Mouse (Mus musculus) fibroblast of lung, adult 2 months (primary cell): Measurements from ENCODE around the gene Dnajb3.

Experiments used
- DNase-seq: peaks from one replicate; pipeline ENCODE4 v3.0.0-alpha.2; 2011; ENCODE audit warnings: low read depth

The Dnajb3 gene

GRCm38 (mm10) chr1:88205294-88205922 is at the start of gene Dnajb3:
Gene Dnajb3 (minus strand): TSS chr1:88205782.
- no peak for DNase-seq

- no peak for DNase-seq
These were observed 49.3 kb upstream of the Dnajb3 start for GRCm38 (mm10) chr1:88254793-88255465.

GRCm38 (mm10) chr1:88253540-88253939 is 48.0 kb upstream of the Dnajb3 start:
- no peak for DNase-seq

- DNase-seq, result no peak
These were observed 47.5 kb upstream of the Dnajb3 start for GRCm38 (mm10) chr1:88253106-88253505.

- no peak for DNase-seq
These were observed 44.4 kb upstream of the Dnajb3 start for GRCm38 (mm10) chr1:88250023-88250422.

GRCm38 (mm10) chr1:88249596-88249995 is 44.0 kb upstream of the Dnajb3 start:
- DNase-seq, result no peak

- DNase-seq, result no peak
These were observed 43.1 kb upstream of the Dnajb3 start for GRCm38 (mm10) chr1:88248658-88249057.

GRCm38 (mm10) chr1:88247660-88248059 is 42.1 kb upstream of the Dnajb3 start:
- DNase-seq, result no peak

GRCm38 (mm10) chr1:88246386-88246785 is 40.8 kb upstream of the Dnajb3 start:
- DNase-seq, result no peak

- no peak for DNase-seq
These were observed 40.3 kb upstream of the Dnajb3 start for GRCm38 (mm10) chr1:88245881-88246280.

GRCm38 (mm10) chr1:88243861-88244260 is 38.3 kb upstream of the Dnajb3 start:
- DNase-seq, result no peak

- no peak for DNase-seq
These were observed 35.0 kb upstream of the Dnajb3 start for GRCm38 (mm10) chr1:88240579-88240978.

GRCm38 (mm10) chr1:88240072-88240471 is 34.5 kb upstream of the Dnajb3 start:
- no peak for DNase-seq

- DNase-seq, result no peak
These were observed 33.2 kb upstream of the Dnajb3 start for GRCm38 (mm10) chr1:88238771-88239170.

GRCm38 (mm10) chr1:88237311-88237710 is 31.7 kb upstream of the Dnajb3 start:
- no peak for DNase-seq

- DNase-seq, result no peak
These were observed 30.4 kb upstream of the Dnajb3 start for GRCm38 (mm10) chr1:88235894-88236415.

GRCm38 (mm10) chr1:88235046-88235893 is 29.7 kb upstream of the Dnajb3 start:
- DNase-seq, result no peak

- no peak for DNase-seq
These were observed 29.1 kb upstream of the Dnajb3 start for GRCm38 (mm10) chr1:88234646-88235045.

- no peak for DNase-seq
These were observed 28.6 kb upstream of the Dnajb3 start for GRCm38 (mm10) chr1:88234248-88234610.

- DNase-seq, result no peak
These were observed 28.1 kb upstream of the Dnajb3 start for GRCm38 (mm10) chr1:88233421-88234247.

- DNase-seq, result no peak
These were observed 27.2 kb upstream of the Dnajb3 start for GRCm38 (mm10) chr1:88232664-88233380.
